Mouse (Mus musculus) heart, postnatal 14 days (tissue): ENCODE data around the gene Farsa. TPM values are rescaled to one million over a fixed set of nuclear protein-coding genes. Genes with fewer than 3 reads are reported as not detected.
A peak's percentile ranks its signal among the peaks of the same experiment; 100 is the strongest.
"Not testable (repeated sequence)": the region's sequence is repeated elsewhere in the genome, so short reads cannot be mapped to it uniquely, and the experiment has no call there.

Source experiments
- DNase-seq, 2 experiments: peaks; one replicate each; pipeline ENCODE4 v3.0.0; 2021 to 2022
- intact Hi-C: fragments of 180-260 bp; cut with DNase I; formaldehyde crosslinking; loops from one replicate; pipeline ENCODE4 v1.15.1; 2025
- long read RNA-seq, 2 experiments: library from polyadenylated mRNA; stranded (forward); transcript quantifications; one replicate each; pipeline ENCODE4 v2.0.0; 2021
- total RNA-seq, 2 experiments: library from RNA; stranded (reverse); gene quantifications; 2 replicates each; pipeline ENCODE4 v1.2.3; 2021

The Farsa gene
- 10 to 100 TPM; 23.7 to 27.8 TPM for total RNA-seq
- long read RNA-seq, experiment 1, transcript Farsa-201 (13 exons, 1,826 nt) = major isoform, 45 of 53 reads
- long read RNA-seq, experiment 1, partial matches to known transcripts = 3 of 53 reads
- long read RNA-seq, experiment 1, other reads (novel, unspliced or antisense) = 4 of 53 reads
- long read RNA-seq, experiment 2, transcript Farsa-201 (13 exons, 1,826 nt) = major isoform, 39 of 45 reads
- long read RNA-seq, experiment 2, partial matches to known transcripts = 0 of 45 reads
- long read RNA-seq, experiment 2, other reads (novel, unspliced or antisense) = 5 of 45 reads

DNA sequence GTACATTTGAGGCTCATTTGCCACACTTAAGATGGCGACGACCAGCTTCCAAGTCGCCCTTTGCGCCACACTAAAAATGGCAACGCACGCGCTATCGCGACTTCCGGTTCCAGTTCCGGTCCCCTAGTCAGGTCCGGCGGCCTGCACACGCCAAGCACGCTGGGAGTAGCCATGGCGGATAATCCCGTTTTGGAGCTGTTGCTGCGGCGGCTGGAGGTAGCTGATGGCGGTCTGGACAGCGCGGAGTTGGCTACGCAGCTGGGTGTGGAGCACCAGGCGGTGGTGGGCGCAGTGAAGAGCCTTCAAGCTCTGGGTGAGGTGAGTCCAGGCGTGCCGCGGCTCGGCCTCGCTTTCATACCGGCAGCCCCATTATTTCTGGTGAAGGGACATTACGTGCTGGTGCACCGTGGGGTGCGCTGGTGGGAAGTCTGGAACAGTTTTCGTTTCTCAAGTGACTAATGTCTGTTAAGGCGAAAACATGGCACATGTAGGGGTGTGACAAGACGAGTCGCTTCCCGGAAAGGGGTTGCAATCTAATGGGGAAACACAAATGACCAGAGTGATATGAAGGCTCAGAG is at the start of gene Farsa:
Gene Farsa, plus strand, starts transcription at position 126 of the 578 bp plus-strand sequence.
- intact Hi-C loops = no loop called here
- peak; percentile 92 to 94 for DNase-seq

DNA sequence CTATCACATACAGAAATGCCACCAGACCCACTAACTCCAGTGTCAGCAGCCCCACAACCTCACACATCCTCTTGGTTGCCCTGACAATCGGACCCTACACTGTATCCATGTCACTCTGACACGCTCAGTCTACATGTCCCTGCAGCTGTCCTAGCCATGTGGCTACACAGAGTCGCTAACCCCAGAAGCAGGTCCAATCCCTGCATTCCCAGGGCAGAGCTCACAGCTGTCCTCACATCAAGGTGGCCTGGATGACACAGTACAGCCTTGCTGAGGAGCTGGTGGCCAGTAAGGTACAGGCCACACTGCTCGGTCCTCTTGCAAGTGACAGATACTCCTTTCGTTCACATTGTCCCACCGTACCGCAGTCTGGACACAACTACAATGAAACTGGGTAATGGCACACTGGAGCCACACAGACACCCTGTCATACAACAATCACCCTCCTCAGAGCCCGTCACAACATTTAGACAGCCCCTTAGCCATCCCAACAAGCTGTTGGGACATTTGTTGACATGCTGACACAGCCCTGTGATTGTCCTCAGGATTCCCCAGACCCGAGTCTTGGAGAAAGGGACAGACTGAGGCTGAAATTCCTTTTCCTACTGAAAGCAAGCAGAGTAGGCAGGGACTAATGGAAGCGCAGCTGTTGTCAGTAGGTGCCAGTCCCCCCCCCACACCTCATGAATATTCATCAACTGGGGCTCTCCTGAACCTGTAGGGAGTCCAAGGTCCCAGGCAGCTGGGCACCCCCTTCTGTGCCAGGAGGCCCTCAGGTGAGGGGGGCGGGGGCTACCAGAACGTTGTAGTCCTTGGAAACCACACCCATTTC is 47.5 kb upstream of the Farsa start:
- DNase-seq = no peak
- intact Hi-C loops = no loop called here

DNA sequence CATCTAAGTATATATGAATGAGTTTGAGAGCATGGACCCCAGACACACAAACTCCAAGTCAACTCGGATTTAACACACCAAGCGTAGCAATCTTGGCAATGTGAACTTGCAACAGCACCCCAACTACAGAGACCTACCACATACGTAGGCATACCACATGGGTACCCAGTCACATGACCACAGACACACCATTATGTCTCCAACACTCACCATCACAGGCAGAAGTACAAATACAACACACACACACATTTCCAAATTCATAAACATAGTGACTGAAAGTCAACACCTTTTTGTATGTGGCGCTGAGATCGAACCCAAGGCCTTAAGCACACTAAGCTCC is 46.9 kb upstream of the Farsa start:
- intact Hi-C loops = loop anchor here (1.0 to 5.0 kb wide), 2 partner anchors 73 to 448 kb away; no protein-coding TSS in a partner anchor
- no peak for DNase-seq

DNA sequence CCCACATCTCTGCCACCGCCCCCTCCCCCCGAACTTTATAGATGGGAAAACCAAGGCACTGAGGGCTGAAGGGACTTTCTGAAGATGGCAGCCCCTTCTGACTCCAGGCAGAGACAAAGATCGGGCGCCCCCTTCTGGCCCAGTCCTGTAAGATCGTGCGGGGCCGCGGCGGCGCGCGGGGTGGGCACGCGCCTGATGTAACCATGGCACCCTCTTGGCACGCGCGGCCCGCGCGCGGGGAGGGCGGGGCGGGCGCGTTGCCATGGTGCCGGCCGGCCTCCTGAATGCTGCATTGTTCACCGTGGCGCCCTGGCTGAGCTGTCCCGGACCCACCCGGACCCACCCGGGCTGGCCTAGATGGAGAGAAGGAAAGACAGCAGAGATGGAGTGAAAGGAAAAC is 45.9 kb upstream of the Farsa start:
- DNase-seq = peak; percentile 96 to 98
- intact Hi-C loops = loop anchor here (1.0 to 5.0 kb wide), 3 partner anchors 74 to 449 kb away; no protein-coding TSS in a partner anchor

DNA sequence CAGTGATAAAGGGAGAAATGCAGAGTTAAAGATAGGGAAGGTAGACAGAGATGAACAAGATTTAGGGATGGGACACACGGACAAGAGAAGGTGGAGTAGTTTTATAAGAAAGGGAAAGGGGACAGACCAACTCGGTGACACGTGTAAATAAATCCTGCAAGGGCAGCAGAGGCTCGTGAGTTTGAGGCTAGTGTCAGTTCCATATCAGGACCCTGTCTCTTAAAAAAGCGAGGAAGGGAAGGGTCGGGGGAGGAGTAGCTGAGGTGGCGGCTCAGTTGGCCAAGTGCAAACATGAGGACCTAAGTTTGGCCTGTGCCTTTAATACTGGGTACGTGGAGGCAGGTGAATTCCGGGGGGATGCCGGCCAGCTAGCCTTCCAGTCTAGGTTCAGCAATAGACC is 45.5 kb upstream of the Farsa start:
- DNase-seq = no peak
- intact Hi-C loops = loop anchor here (1.0 to 5.0 kb wide), 2 partner anchors 102 to 449 kb away; no protein-coding TSS in a partner anchor

DNA sequence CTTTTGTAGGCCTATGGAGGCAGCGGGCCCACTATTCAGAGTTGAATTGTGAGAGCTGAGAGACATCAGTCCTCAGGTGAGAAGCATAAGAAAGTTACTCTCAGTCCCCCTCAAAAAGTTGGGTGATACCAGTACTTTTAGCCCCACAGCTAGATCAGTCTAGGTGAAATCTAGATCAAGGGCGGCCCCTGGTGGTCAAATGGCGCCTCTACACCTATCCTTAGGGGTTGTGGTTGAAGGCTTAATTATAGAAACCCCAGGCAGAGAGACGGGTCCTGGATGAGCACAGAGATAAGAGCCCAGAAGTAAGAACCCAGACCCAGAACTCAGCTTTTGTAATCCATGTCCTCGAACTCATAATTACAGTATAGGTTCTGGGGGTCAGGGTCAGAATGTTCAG is 43.7 kb upstream of the Farsa start:
- intact Hi-C loops = loop anchor here (2.0 to 5.0 kb wide), 4 partner anchors 54 to 451 kb away; no protein-coding TSS in a partner anchor
- DNase-seq = peak; percentile 85 to 90

DNA sequence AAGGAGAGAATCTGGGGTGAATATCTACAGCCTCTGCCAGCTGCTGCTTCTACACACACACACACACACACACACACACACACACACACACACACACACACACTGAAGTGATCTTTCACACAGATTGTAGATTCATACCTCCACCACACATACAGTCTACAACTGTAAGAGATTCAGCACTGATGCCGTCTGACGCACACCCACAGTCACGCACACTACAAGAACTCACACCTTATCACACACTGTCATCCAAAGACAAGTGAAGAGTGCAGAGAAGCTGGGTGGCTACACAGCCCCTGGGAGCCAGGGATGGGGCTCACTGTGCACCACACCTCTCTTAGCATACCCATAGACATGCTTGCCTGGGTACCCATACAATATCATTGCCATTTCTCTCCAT is 43.0 kb upstream of the Farsa start:
- DNase-seq = no peak
- intact Hi-C loops = loop anchor here (2.0 to 5.0 kb wide), 4 partner anchors 55 to 452 kb away; no protein-coding TSS in a partner anchor

DNA sequence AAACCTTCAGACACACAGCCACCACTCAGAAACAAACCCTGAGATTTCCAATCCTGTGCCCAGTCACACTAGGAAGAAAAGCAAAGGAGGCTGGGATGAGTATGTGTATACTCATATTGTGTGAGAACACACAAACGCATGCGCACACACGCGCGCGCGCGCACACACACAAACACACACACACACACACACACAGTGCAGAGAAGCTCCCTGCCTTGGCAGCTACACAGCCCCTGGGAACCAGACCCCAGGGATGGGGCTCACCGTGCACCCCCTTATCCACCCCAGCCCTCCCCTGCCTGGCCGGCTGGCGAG is 42.6 kb upstream of the Farsa start:
- intact Hi-C loops = loop anchor here (5.0 kb wide), 1 partner anchor 452 kb away; no protein-coding TSS in a partner anchor
- DNase-seq = no peak

DNA sequence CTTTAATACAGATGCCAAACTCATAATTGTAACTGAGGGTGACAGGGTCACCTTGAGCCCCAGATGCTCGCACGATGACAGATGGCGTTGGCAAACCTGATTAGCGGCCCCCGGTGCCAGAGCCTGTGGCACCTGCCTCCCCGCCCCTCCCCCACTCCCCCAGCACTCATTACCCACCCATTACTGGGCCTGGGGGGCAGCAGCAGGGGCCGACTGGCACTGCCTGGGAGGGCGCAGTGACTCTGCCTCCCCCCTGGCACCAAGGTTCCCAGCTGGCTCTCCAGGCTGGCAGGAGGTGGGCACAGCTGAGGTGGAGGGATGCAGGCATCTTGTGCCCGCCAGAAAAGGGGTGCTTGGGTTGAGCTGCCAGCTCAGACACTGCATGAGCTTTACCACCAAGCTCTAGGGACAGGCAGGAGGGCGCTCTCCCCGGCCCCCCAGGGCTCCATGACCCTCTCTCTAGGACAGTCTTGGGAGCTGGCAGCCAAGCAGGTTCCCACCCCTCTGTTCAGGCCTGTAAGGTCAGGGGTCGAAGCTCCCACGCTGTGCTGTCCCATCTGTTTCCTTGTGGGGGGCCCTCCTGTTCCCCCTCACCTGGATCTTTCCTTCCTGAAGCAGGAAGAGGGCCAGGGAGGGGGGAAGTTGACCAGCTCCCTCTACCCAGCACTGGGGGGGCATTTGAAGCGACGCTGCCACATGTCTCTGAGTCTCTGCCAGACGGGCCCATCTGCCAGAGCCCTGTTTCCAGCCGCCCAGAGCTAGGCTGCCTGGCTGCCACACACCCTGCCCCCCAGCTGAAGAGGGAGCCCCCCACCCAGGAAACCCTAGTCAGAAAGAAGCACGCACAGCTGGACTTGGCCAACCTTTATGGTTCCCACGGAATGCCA is 42.0 kb upstream of the Farsa start:
- intact Hi-C loops = loop anchor here (1.0 to 5.0 kb wide), 2 partner anchors 176 to 452 kb away; no protein-coding TSS in a partner anchor
- DNase-seq = no peak

DNA sequence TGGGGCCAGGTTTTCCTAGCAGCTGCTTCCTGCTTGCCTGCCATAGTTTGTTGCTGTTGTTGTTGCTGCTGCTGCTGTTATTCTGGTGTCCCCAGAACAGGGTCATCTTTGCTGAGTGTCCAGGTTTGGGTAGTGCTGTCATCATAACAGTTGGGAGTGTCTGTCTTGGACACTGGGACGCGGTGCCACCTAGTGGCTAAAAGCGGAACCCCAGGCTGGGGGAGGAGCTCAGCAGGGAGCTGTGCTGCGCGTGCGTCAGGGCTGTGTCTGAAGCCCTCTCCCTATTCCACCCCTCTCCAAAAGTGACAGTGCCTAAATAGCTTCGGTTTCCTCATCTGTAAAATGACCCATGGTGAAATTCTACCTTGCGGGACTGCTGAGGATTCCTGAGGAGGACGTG is 41.2 kb upstream of the Farsa start:
- peak; percentile 97 to 100 for DNase-seq
- intact Hi-C loops = loop anchor here (1.0 kb wide), 1 partner anchor 177 kb away; no protein-coding TSS in a partner anchor

DNA sequence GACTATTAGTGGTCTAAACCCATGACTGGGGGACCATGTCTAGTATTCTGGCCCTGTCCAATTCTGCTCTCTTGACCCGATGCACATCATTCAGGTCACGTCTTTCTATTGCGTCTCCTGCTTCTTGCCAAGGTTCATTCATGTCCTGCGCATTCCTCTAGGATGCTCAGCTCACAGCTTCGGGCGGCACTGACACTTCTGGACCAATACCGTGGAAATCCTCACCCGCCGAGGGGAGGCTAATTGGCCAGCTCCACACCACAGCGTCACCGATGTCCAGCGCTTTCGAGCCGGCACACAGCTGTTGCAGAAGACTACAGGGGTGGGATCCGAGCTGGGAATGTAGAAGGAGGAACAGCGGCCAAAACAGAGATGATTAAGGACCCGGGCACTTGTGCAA is 40.7 kb upstream of the Farsa start:
- intact Hi-C loops = no loop called here
- DNase-seq = no peak

DNA sequence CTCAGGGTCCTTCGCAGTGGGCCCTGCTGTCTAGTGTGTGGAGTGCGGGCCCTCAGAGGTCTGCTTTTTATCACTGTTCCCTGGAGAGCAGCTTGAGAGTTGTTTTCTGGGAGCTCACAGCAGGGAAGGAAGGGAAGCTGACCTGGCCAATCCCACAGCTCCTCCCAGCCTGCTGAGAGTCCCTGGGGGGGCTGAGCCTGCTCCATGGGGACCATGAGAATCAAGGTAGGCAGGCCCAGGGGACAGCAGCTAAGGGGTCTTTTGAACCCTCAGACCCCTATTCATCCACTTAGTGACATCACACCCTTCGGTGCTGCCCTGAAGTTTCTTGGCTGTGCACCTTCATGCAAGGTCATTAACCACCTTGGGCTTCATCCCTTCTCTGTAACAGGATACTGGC is 34.1 kb upstream of the Farsa start, which contains the start of gene Dand5:
Gene Dand5, minus strand, starts transcription at position 101 of the 400 bp plus-strand sequence.
- no peak for DNase-seq

DNA sequence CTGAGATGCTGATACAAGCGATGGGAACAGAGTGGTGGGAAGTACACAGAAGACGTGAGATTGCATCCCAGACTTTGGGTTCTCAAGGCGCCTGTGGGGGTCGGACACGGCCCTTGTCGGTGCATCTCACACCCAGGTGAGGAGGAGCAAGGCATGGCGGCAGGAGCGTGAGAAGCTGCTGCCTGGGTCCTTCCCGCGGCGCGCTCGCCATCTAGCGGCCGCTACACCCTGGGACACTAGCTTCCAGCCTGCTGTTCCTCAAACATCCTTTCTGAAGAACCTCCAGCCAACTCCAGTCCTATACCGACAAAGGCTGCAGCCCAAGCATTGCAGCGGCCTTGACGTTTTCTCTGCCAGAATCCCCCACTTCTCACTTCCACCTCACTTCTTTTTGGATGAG is 33.1 kb upstream of the Farsa start:
- peak; percentile 72 to 73 for DNase-seq
- intact Hi-C loops = loop anchor here (10.0 kb wide), 1 partner anchor 559 kb away; no protein-coding TSS in a partner anchor

More for the DNA sequence above, 34.1 kb upstream of the Farsa start, which contains the start of gene Dand5:
- intact Hi-C loops = loop anchor here (10.0 kb wide), 1 partner anchor 558 kb away; no protein-coding TSS in a partner anchor

DNA sequence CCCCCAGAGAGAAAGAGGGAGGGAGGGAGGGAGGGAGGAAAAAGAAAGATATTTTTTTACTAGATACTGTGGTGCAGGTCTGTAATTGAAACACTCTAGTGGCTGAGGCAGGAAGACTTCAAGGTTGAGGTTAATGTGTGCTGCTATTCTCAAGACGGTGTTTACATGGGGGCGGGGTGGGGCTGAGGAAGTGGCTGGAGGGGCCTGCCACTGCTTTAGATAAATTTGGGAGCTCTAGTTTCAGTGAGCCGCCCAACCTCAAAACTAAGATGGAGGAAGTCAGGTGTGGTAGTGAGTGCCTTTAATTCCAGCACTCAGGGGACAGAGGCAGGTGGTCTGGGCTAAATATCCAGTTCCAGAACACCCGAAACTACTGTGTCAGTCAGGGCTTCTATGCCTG is 31.2 kb upstream of the Farsa start:
- no peak for DNase-seq
- intact Hi-C loops = loop anchor here (10.0 kb wide), 1 partner anchor 561 kb away; no protein-coding TSS in a partner anchor

DNA sequence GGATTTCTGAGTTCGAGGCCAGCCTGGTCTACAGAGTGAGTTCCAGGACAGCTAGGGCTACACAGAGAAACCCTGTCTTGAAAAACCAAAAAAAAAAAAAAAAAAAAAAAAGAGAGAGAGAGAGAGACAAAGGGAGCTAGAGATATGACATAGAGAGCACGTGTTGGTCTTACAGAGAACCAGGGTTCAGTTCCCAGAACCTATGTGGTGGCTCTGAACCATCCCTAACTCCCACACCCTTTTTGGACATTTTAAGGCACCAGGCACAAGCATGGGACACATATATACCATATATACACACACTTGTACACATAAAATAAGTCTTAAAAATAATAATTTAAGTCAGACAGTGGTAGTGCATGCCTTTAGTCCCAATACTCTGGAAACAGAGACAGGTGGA is 30.3 kb upstream of the Farsa start:
- not testable (repeated sequence) for DNase-seq

DNA sequence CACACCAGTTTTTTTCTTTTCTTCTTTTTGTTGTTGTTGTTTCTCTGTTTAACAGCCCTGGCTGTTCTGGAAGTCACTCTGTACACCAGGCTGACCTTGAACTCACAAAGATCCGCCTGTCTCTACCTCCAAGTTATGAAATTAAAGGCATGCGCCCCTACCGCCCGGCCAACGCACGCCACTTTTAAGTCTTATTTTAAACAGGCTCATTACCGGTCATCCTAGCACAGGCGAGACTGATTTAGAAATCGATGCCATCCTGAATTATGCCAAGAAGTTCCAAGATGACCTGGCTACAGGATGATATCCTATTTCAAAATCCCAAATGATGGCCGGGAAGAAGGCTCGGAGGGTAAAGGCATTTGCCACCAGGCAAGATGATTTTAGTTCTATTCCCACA is 25.3 kb upstream of the Farsa start, which contains the start of gene Gadd45gip1:
Gene Gadd45gip1, plus strand, starts transcription at position 33 of the 400 bp plus-strand sequence.
- intact Hi-C loops = loop anchor here (10.0 kb wide), 1 partner anchor 817 kb away; the partner anchor contains the start of gene 2210011C24Rik
- DNase-seq = peak in 1 of 2 experiments; percentile 47

More for the DNA sequence above, 30.3 kb upstream of the Farsa start:
- intact Hi-C loops = loop anchor here (10.0 kb wide), 1 partner anchor 562 kb away; no protein-coding TSS in a partner anchor

DNA sequence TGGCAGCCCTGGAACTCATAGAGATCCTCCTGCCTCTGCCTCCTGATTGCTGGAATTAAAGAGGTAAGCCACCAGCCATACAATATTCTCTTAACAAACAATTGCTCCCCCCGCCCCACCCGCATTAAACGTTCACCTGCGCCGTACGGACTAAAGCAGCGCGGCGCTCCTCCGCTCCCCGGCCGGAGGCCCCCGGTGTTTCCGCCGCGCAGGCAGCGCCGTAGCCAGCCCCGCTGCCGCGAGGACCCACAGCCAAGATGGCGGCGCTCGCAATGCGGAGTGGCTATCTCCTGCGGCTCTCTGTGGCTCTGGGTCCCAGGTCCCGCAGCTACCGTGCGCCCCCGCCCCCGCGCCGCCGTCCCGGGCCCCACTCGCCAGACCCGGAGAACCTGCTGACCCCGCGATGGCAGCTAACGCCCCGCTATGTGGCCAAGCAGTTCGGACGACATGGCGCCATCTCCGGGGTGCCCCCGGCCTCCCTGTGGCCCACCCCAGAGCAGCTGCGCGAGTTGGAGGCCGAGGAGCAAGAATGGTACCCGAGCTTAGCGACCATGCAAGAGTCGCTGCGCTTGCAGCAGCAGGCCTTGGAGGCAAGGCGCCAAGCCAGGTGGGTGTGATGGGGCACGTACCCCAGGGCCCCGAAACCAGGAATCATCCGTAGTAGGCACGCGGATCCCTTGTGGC is 24.6 kb upstream of the Farsa start:
- intact Hi-C loops = loop anchor here (10.0 kb wide), 1 partner anchor 817 kb away; the partner anchor contains the start of gene 2210011C24Rik
- peak; percentile 87 to 89 for DNase-seq
